Mouse (Mus musculus): ENCODE data around the gene Aph1b.
"Not testable (repeated sequence)": the region's sequence is repeated elsewhere in the genome, so short reads cannot be mapped to it uniquely, and the experiment has no call there.

DNA sequence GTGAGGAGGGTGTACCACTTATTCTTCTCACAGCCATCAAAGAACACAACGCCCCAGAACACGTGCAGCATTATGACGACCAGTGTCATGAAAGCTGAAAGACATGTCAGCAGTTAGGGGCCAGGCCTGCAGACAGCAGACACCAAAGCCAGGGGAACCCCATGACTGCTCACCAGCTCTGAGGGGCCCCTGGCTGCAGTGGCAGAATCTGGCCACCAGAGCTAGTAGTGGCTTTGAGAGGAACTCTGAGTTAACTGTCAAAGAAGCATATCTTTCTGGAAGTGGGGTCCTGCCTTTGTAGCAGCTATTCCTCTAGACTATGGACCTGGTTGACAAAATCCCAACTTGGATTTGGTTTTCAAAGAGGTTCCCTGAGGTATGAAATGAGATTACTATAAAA is 10.7 kb downstream of the Aph1b start:
- TF ChIP-seq ZC3H11A (IDR thresholded peaks at IDR 0.05; ENCODE audit: borderline replicate concordance, low read depth, low read length); HCFC1 (IDR thresholded peaks at IDR 0.05; ENCODE audit: borderline replicate concordance, insufficient read depth, low read length); CHD2 (IDR thresholded peaks at IDR 0.05; ENCODE audit: low read depth, low read length): not testable (repeated sequence)

Measured in ES-E14 (cell line).